Mouse (Mus musculus): ENCODE measurements at regions not wholly inside any gene's neighbourhood (a gene's known extent, or its start where the extent isn't known, plus 50 kb on each side); places are given as distances from the start of the nearest gene placed in this dataset.

DNA sequence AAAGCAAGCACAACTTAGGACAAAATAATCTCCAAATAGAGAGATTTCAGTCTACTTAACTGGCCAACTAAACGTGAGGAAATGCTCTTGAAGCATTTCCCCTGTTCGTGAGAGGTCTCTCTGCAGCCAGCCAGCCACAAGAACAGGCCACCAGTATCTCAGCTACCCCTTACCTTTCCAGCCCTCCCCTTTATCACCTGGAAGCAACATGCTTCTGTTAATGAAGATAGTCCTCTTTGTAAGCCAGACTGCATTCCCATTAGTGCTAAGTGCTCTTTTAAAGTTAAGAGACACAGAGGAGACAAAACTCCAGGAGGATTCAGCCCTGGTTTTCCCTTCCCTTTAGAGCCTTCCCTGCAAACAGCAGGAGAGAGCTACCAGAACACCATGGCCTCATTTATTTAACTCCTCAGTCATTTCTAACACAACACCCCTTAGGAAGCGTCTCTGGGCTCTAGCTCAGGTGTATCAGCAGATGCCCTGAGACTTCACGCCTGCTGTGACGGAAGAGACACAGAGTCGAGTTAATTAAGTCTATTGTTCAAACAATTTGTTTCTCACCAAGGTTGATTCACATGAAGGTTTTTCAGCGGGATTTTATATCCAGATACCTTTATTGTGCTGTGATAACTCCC lies 157.8 kb upstream of the Nabp1 start:
- no peak for TF ChIP-seq CTCF (IDR thresholded peaks at IDR 0.05; ENCODE audit: low read depth)
- no peak for TF ChIP-seq EP300 (IDR thresholded peaks at IDR 0.05; ENCODE audit: low read depth)

DNA sequence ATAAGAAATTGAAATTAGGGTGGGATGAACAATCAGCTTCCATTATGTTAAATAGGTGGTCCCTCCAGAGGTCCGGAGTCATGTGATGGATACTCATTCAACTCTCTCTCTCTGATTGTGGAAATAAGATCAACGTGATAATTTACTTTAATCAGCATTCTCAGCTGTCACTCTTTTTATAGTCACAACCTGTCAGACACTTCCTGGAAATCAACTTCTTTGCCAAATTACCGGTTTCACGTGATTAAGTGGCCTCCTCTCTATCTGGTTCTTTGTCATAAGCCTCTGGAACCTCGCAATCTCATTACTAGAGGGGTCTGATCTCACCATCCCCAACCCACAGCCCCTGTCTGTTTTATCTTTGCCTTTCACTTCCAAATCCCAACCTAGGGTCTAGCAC lies 155.6 kb upstream of the Nabp1 start:
- Histone ChIP-seq H3K4me3 (ENCODE audit: low read depth, low read length) (no peak overlapping the region), H3K36me3 (replicated peaks; ENCODE audit: insufficient read depth, low read length) (no peaks in the 10 kb centered on the region), H3K27ac (ENCODE audit: low read depth) (no peak overlapping the region), H3K9me3 (ENCODE audit: low read length) (no peaks in the 10 kb centered on the region), H3K9ac (replicated peaks) (no peak overlapping the region), H3K4me1 (ENCODE audit: insufficient read depth) (no peaks in the 10 kb centered on the region), H3K27me3 (ENCODE audit: insufficient read depth, low read length) (no peaks in the 10 kb centered on the region), H3K4me2 (ENCODE audit: low read depth, low read length) (no peak overlapping the region)
- TF ChIP-seq CTCF (IDR thresholded peaks at IDR 0.05; ENCODE audit: low read depth) (no peak), EP300 (IDR thresholded peaks at IDR 0.05; ENCODE audit: low read depth) (no peak)
- ATAC-seq: no peak
- no peak for DNase-seq
- 65% methylated on average over 5 of the region's 5 CpGs for WGBS (ENCODE audit: insufficient replicate concordance)

More for the DNA sequence above, 157.8 kb upstream of the Nabp1 start:
- no peaks in the 10 kb centered on the region for H3K9me3 ChIP-seq (ENCODE audit: low read length)
- no peak overlapping the region for H3K4me2 ChIP-seq (ENCODE audit: low read depth, low read length)
- no peak overlapping the region for H3K27ac ChIP-seq (ENCODE audit: low read depth)
- no peak overlapping the region for H3K4me3 ChIP-seq (ENCODE audit: low read depth, low read length)
- no peaks in the 10 kb centered on the region for H3K27me3 ChIP-seq (ENCODE audit: insufficient read depth, low read length)
- H3K9ac ChIP-seq (replicated peaks): no peak overlapping the region
- H3K36me3 ChIP-seq (replicated peaks; ENCODE audit: insufficient read depth, low read length): no peaks in the 10 kb centered on the region
- no peak for ATAC-seq
- no peak for DNase-seq
- H3K4me1 ChIP-seq (ENCODE audit: insufficient read depth): no peaks in the 10 kb centered on the region
- whole genome bisulfite sequencing (ENCODE audit: insufficient replicate concordance): 50% methylated on average over 7 of the region's 7 CpGs

DNA sequence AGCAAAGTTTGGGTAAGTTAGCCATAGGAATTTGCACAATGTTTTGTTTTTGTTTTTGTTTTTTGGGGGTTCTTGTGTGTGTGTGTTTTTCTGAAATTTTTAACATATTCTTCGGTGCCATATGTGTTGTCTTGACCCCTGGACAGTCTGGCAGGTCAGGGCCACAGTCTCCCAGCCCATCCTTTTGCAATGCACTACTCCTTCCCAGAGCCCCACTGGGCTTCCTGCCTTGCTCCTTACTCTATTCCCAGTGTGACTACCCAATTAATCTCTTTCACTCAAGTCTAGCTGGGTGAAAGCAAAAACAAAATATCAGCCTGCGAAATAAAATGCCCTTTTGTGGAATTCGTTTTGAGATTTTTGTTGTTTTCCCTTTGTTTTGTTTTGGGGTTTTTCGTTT lies 154.6 kb upstream of the Nabp1 start:
- DNase-seq: no peak
- Histone ChIP-seq H3K27me3 (ENCODE audit: insufficient read depth, low read length) (no peaks in the 10 kb centered on the region), H3K4me3 (ENCODE audit: low read depth, low read length) (no peak overlapping the region), H3K4me2 (ENCODE audit: low read depth, low read length) (no peak overlapping the region), H3K9ac (replicated peaks) (no peak overlapping the region), H3K36me3 (replicated peaks; ENCODE audit: insufficient read depth, low read length) (no peaks in the 10 kb centered on the region), H3K27ac (ENCODE audit: low read depth) (no peak overlapping the region), H3K4me1 (ENCODE audit: insufficient read depth) (no peaks in the 10 kb centered on the region), H3K9me3 (ENCODE audit: low read length) (no peaks in the 10 kb centered on the region)
- ATAC-seq: no peak
- 67% methylated on average over 4 of the region's 4 CpGs for WGBS (ENCODE audit: insufficient replicate concordance)
- TF ChIP-seq EP300 (IDR thresholded peaks at IDR 0.05; ENCODE audit: low read depth) (no peak), CTCF (IDR thresholded peaks at IDR 0.05; ENCODE audit: low read depth) (no peak)

DNA sequence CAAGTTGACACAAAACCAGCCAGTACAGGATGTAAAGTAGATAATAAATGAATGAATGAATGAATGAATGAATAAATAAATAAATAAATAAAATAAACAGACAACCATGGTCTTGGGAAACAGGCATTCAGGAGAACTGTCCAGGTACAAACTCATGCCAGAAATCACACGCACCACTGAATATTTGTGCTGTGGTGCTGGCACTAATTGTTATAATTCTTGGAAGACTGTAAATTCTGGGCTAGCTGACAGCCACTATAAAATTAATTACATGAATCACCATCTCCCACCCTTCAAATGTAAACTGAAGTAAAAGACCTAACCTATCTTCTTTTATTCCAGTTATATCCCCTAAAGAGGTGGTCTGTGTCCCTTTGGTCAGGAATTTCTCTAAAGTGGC lies 151.6 kb upstream of the Nabp1 start:
- WGBS (ENCODE audit: insufficient replicate concordance): 82% methylated on average over 1 of the region's 1 CpGs
- DNase-seq: no peak
- Histone ChIP-seq H3K27ac (ENCODE audit: low read depth) (no peak overlapping the region), H3K4me3 (ENCODE audit: low read depth, low read length) (no peak overlapping the region), H3K4me2 (ENCODE audit: low read depth, low read length) (no peak overlapping the region), H3K36me3 (replicated peaks; ENCODE audit: insufficient read depth, low read length) (no peaks in the 10 kb centered on the region), H3K27me3 (ENCODE audit: insufficient read depth, low read length) (no peaks in the 10 kb centered on the region), H3K9me3 (ENCODE audit: low read length) (no peaks in the 10 kb centered on the region), H3K4me1 (ENCODE audit: insufficient read depth) (no peaks in the 10 kb centered on the region), H3K9ac (replicated peaks) (no peak overlapping the region)
- TF ChIP-seq EP300 (IDR thresholded peaks at IDR 0.05; ENCODE audit: low read depth) (no peak), CTCF (IDR thresholded peaks at IDR 0.05; ENCODE audit: low read depth) (no peak)
- no peak for ATAC-seq

DNA sequence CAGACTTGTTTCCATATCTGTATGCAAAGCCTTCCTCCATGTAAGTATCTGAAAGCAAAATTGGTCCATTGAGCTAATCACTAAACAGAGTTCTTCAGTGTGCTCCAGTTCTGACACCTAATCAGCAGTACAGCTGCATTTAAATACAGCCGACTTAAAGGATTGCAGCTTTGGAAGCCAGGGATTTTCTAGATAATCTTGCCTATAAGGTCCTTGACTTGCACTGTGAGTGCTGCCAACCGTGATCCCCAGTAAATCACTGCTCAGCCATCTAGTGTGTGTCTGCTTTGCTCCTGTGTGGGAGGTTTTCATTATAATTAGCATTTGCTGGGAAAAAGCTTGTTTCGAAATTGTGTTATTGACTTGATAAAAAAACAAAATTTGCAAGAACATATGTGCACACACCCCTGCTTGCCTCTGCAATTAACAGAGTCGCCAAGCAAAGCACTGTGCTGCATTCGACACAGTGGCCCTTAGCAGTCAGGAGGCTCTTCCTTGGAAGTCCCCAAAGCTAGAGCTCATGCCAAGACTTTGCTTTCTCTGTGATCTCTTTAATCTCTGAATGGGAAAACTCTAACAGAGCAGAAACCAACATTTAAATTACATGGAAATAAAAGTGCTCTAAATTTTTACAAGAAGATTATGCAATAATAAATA lies 150.0 kb upstream of the Nabp1 start:
- Histone ChIP-seq H3K4me2 (ENCODE audit: low read depth, low read length) (no peak overlapping the region), H3K4me3 (ENCODE audit: low read depth, low read length) (no peak overlapping the region), H3K9ac (replicated peaks) (no peak overlapping the region), H3K4me1 (ENCODE audit: insufficient read depth) (no peaks in the 10 kb centered on the region), H3K27me3 (ENCODE audit: insufficient read depth, low read length) (no peaks in the 10 kb centered on the region), H3K36me3 (replicated peaks; ENCODE audit: insufficient read depth, low read length) (no peaks in the 10 kb centered on the region), H3K9me3 (ENCODE audit: low read length) (no peaks in the 10 kb centered on the region), H3K27ac (ENCODE audit: low read depth) (no peak overlapping the region)
- 61% methylated on average over 5 of the region's 5 CpGs for WGBS (ENCODE audit: insufficient replicate concordance)
- no peak for DNase-seq
- no peak for TF ChIP-seq EP300 (IDR thresholded peaks at IDR 0.05; ENCODE audit: low read depth)
- no peak for TF ChIP-seq CTCF (IDR thresholded peaks at IDR 0.05; ENCODE audit: low read depth)
- ATAC-seq: no peak

DNA sequence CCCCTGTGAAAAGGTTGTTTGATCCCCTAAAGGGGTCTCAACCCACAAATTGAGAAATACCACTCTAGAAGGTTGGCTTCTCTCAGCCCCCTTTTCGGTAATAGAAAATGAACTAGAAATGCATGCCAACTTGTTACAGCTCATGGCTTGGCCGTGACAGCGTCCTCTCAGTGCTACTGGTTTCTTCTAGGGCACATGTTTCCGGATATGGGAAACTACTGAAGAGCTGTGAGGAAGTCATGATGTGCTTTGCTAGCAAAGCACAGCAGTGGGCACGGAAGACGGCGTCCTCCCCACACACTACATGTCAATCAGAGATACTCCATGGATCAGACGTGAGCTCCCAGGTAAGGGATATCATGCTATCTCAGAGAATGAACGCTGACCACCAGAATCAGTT lies 148.1 kb upstream of the Nabp1 start:
- Histone ChIP-seq H3K36me3 (replicated peaks; ENCODE audit: insufficient read depth, low read length) (no peaks in the 10 kb centered on the region), H3K9ac (replicated peaks) (no peak overlapping the region), H3K4me3 (ENCODE audit: low read depth, low read length) (no peak overlapping the region), H3K27ac (ENCODE audit: low read depth) (no peak overlapping the region), H3K27me3 (ENCODE audit: insufficient read depth, low read length) (no peaks in the 10 kb centered on the region), H3K9me3 (ENCODE audit: low read length) (no peaks in the 10 kb centered on the region), H3K4me1 (ENCODE audit: insufficient read depth) (no peaks in the 10 kb centered on the region), H3K4me2 (ENCODE audit: low read depth, low read length) (no peak overlapping the region)
- DNase-seq (no peak), ATAC-seq (no peak)
- TF ChIP-seq EP300 (IDR thresholded peaks at IDR 0.05; ENCODE audit: low read depth) (no peak), CTCF (IDR thresholded peaks at IDR 0.05; ENCODE audit: low read depth) (no peak)
- WGBS (ENCODE audit: insufficient replicate concordance): 62% methylated on average over 9 of the region's 9 CpGs
